Mouse (Mus musculus) midbrain, embryonic 13.5 days (tissue): ENCODE data around the gene Ccdc188. TPM values are rescaled to one million over a fixed set of nuclear protein-coding genes. Genes with fewer than 3 reads are reported as not detected.

Experiments used
- ATAC-seq: fragments of 200-750 bp; cut with Nextera tagmentation; 2 replicates; pipeline ENCODE4 v1.8.0; 2017; ENCODE audit warnings: mild to moderate bottlenecking, moderate TSS enrichment, moderate library complexity
- H3K27ac ChIP-seq: fragments of 300-500 bp; sonication (generic); 2 replicates; pipeline ENCODE4 v1.5.1; 2015; ENCODE audit warnings: inconsistent platforms, mild to moderate bottlenecking, moderate library complexity
- H3K27me3 ChIP-seq: fragments of 300-500 bp; sonication (generic); 2 replicates; pipeline ENCODE4 v1.6.1; 2015; ENCODE audit warnings: mild to moderate bottlenecking, inconsistent platforms
- H3K36me3 ChIP-seq: fragments of 300-500 bp; sonication (generic); 2 replicates; pipeline ENCODE4 v1.6.1; 2015; ENCODE audit warnings: mild to moderate bottlenecking, inconsistent platforms
- H3K4me1 ChIP-seq: fragments of 300-500 bp; sonication (generic); replicated peaks from 2 replicates; pipeline ENCODE4 v1.6.1; 2015; ENCODE audit warnings: inconsistent platforms
- H3K4me2 ChIP-seq: fragments of 300-500 bp; sonication (generic); replicated peaks from 2 replicates; pipeline ENCODE4 v1.6.1; 2015; ENCODE audit warnings: moderate library complexity, mild to moderate bottlenecking, inconsistent platforms
- H3K4me3 ChIP-seq: fragments of 300-500 bp; sonication (generic); replicated peaks from 2 replicates; pipeline ENCODE4 v1.5.1; 2015; ENCODE audit warnings: mild to moderate bottlenecking, inconsistent platforms
- H3K9ac ChIP-seq: fragments of 300-500 bp; sonication (generic); replicated peaks from 2 replicates; pipeline ENCODE4 v1.6.1; 2015; ENCODE audit warnings: mild to moderate bottlenecking, inconsistent platforms
- H3K9me3 ChIP-seq: fragments of 300-500 bp; sonication (generic); 2 replicates; pipeline ENCODE4 v1.6.1; 2016; ENCODE audit warnings: mild to moderate bottlenecking, inconsistent platforms
- WGBS: fragments of 180-500 bp; shearing (Covaris S2); methylation state at CpG from one replicate; pipeline ENCODE4 v1.1.7; 2015; 5-methylcytosine and 5-hydroxymethylcytosine counted together
- polyA plus RNA-seq: library from polyadenylated mRNA; unstranded; fragments of >200 nt; fragmentation: Nextera tagmentation; extraction: Ambion mirVana; gene quantifications from 2 replicates; pipeline ENCODE4 v1.2.1, GENCODE M21; 2015

Ccdc188 gene
- polyA plus RNA-seq, 1 experiment from 2014 or later = 0.09 TPM

GRCm38 (mm10) chr16:18228856-18229255, 11.2 kb downstream of the Ccdc188 start:
- H3K27me3 ChIP-seq = no peaks in the 10 kb centered on the region
- peaks cover 47% of the 10 kb centered on the region for H3K36me3 ChIP-seq
- no peak overlapping the region for H3K9ac ChIP-seq
- H3K4me1 ChIP-seq = peaks cover 31% of the 10 kb centered on the region
- no peak overlapping the region for H3K27ac ChIP-seq
- no peak overlapping the region for H3K4me3 ChIP-seq
- 95% methylated on average over 4 of the region's 4 CpGs for WGBS
- no peak overlapping the region for H3K4me2 ChIP-seq
- no peaks in the 10 kb centered on the region for H3K9me3 ChIP-seq
- no peak for ATAC-seq

GRCm38 (mm10) chr16:18229622-18230021, 11.9 kb downstream of the Ccdc188 start:
- Histone ChIP-seq H3K4me3 (no peak overlapping the region), H3K27me3 (no peaks in the 10 kb centered on the region), H3K9me3 (no peaks in the 10 kb centered on the region), H3K36me3 (peaks cover 39% of the 10 kb centered on the region), H3K9ac (0 out of 2 replicates have a peak overlapping the region, but pooled peaks have one; percentile 32), H3K27ac (peak overlapping the region; percentile 44; the same call in 1 of the 2 replicates), H3K4me2 (no peak overlapping the region), H3K4me1 (peaks cover 38% of the 10 kb centered on the region)
- WGBS = 83% methylated on average over 11 of the region's 11 CpGs
- ATAC-seq = no peak

GRCm38 (mm10) chr16:18230617-18231016, 12.9 kb downstream of the Ccdc188 start:
- no peak overlapping the region for H3K4me2 ChIP-seq
- no peak for ATAC-seq
- H3K36me3 ChIP-seq = peaks cover 29% of the 10 kb centered on the region
- H3K4me1 ChIP-seq = peaks cover 40% of the 10 kb centered on the region
- WGBS = 97% methylated on average over 6 of the region's 6 CpGs
- H3K27ac ChIP-seq = no peak overlapping the region
- H3K9me3 ChIP-seq = no peaks in the 10 kb centered on the region
- H3K9ac ChIP-seq = no peak overlapping the region
- no peak overlapping the region for H3K4me3 ChIP-seq
- no peaks in the 10 kb centered on the region for H3K27me3 ChIP-seq

- Histone ChIP-seq H3K4me2 (no peak overlapping the region), H3K4me1 (peaks cover 44% of the 10 kb centered on the region), H3K9me3 (no peaks in the 10 kb centered on the region), H3K27ac (no peak overlapping the region), H3K36me3 (peaks cover 25% of the 10 kb centered on the region), H3K27me3 (no peaks in the 10 kb centered on the region), H3K4me3 (no peak overlapping the region), H3K9ac (no peak overlapping the region)
- 89% methylated on average over 3 of the region's 3 CpGs for WGBS
- no peak for ATAC-seq
These were observed 13.4 kb downstream of the Ccdc188 start for GRCm38 (mm10) chr16:18231047-18231446.

GRCm38 (mm10) chr16:18231451-18231850, 13.8 kb downstream of the Ccdc188 start:
- H3K4me2 ChIP-seq = no peak overlapping the region
- H3K9ac ChIP-seq = 0 out of 2 replicates have a peak overlapping the region, but pooled peaks have one; percentile 19
- peaks cover 21% of the 10 kb centered on the region for H3K36me3 ChIP-seq
- no peaks in the 10 kb centered on the region for H3K27me3 ChIP-seq
- no peak for ATAC-seq
- no peak overlapping the region for H3K4me3 ChIP-seq
- peaks cover 48% of the 10 kb centered on the region for H3K4me1 ChIP-seq
- 93% methylated on average over 4 of the region's 4 CpGs for WGBS
- no peaks in the 10 kb centered on the region for H3K9me3 ChIP-seq
- no peak overlapping the region for H3K27ac ChIP-seq

GRCm38 (mm10) chr16:18233451-18233850, 15.8 kb downstream of the Ccdc188 start:
- no peaks in the 10 kb centered on the region for H3K27me3 ChIP-seq
- 70% methylated on average over 1 of the region's 1 CpGs for WGBS
- H3K9me3 ChIP-seq = no peaks in the 10 kb centered on the region
- ATAC-seq = no peak
- H3K4me2 ChIP-seq = peak overlapping the region; percentile 87
- H3K9ac ChIP-seq = peak overlapping the region; percentile 92; the same call in 1 of the 2 replicates
- peaks cover 7% of the 10 kb centered on the region; the same call in 1 of the 2 replicates for H3K36me3 ChIP-seq
- H3K4me3 ChIP-seq = peak overlapping the region; percentile 87; the same call in 1 of the 2 replicates
- no peak overlapping the region for H3K27ac ChIP-seq
- peaks cover 49% of the 10 kb centered on the region for H3K4me1 ChIP-seq

- Histone ChIP-seq H3K9me3 (no peaks in the 10 kb centered on the region), H3K4me3 (peak overlapping the region; percentile 87), H3K4me2 (peak overlapping the region; percentile 87), H3K27ac (peak overlapping the region; percentile 95), H3K36me3 (peaks cover 12% of the 10 kb centered on the region), H3K27me3 (no peaks in the 10 kb centered on the region), H3K4me1 (peaks cover 49% of the 10 kb centered on the region), H3K9ac (peak overlapping the region; percentile 92)
- peak; percentile 42 for ATAC-seq
- WGBS = 21% methylated on average over 13 of the region's 13 CpGs
These were observed 16.4 kb downstream of the Ccdc188 start for GRCm38 (mm10) chr16:18233919-18234670.

- Histone ChIP-seq H3K4me1 (peaks cover 43% of the 10 kb centered on the region), H3K9me3 (no peaks in the 10 kb centered on the region), H3K27ac (peak within 1 kb of the TSS; percentile 95), H3K4me3 (peak within 1 kb of the TSS; percentile 87), H3K4me2 (peak within 1 kb of the TSS; percentile 87), H3K9ac (peak within 1 kb of the TSS; percentile 92), H3K27me3 (no peaks in the 10 kb centered on the region), H3K36me3 (peaks cover 18% of the 10 kb centered on the region)
- peak; percentile 85 for ATAC-seq
- under 1% methylated on average over 57 of the region's 79 CpGs for WGBS
These were observed 17.2 kb downstream of the Ccdc188 start, which contains the start of gene Zdhhc8 for GRCm38 (mm10) chr16:18234671-18235388. Gene Zdhhc8, minus strand, starts transcription at chr16:18235136.

- 3% methylated on average over 19 of the region's 19 CpGs for WGBS
- H3K9me3 ChIP-seq = no peaks in the 10 kb centered on the region
- peaks cover 25% of the 10 kb centered on the region for H3K36me3 ChIP-seq
- H3K27ac ChIP-seq = peak overlapping the region; percentile 95
- no peaks in the 10 kb centered on the region for H3K27me3 ChIP-seq
- peak overlapping the region; percentile 87 for H3K4me2 ChIP-seq
- peak overlapping the region; percentile 92 for H3K9ac ChIP-seq
- H3K4me1 ChIP-seq = peaks cover 38% of the 10 kb centered on the region
- peak; percentile 80 for ATAC-seq
- peak overlapping the region; percentile 87 for H3K4me3 ChIP-seq
These were observed 17.8 kb downstream of the Ccdc188 start for GRCm38 (mm10) chr16:18235389-18236065.

- no peak overlapping the region for H3K4me2 ChIP-seq
- H3K27me3 ChIP-seq = no peaks in the 10 kb centered on the region
- ATAC-seq = no peak
- no peak overlapping the region for H3K4me3 ChIP-seq
- no peaks in the 10 kb centered on the region for H3K9me3 ChIP-seq
- H3K4me1 ChIP-seq = peaks cover 30% of the 10 kb centered on the region
- peaks cover 38% of the 10 kb centered on the region for H3K36me3 ChIP-seq
- WGBS = 75% methylated on average over 7 of the region's 7 CpGs
- H3K9ac ChIP-seq = 0 out of 2 replicates have a peak overlapping the region, but pooled peaks have one; percentile 92
- H3K27ac ChIP-seq = peak overlapping the region; percentile 95
These were observed 19.2 kb downstream of the Ccdc188 start for GRCm38 (mm10) chr16:18236676-18237501.

- ATAC-seq = no peak
- no peak overlapping the region for H3K4me2 ChIP-seq
- WGBS = 90% methylated on average over 10 of the region's 10 CpGs
- no peaks in the 10 kb centered on the region for H3K9me3 ChIP-seq
- no peak overlapping the region for H3K27ac ChIP-seq
- peaks cover 12% of the 10 kb centered on the region for H3K4me1 ChIP-seq
- no peaks in the 10 kb centered on the region for H3K27me3 ChIP-seq
- H3K4me3 ChIP-seq = no peak overlapping the region
- no peak overlapping the region for H3K9ac ChIP-seq
- peaks cover 85% of the 10 kb centered on the region for H3K36me3 ChIP-seq
These were observed 23.9 kb downstream of the Ccdc188 start for GRCm38 (mm10) chr16:18241581-18241980.
